Mouse (Mus musculus) ES-Bruce4 (cell line): ENCODE measurements around the gene Mindy4. TPM values are rescaled to one million over a fixed set of nuclear protein-coding genes. Genes with fewer than 3 reads are reported as not detected.

Experiments
- H3K27ac ChIP-seq: 2 replicates; pipeline ENCODE4 v1.5.1; 2012; ENCODE audit warnings: low read length, inconsistent platforms; ENCODE audit not compliant: insufficient read depth
- H3K27me3 ChIP-seq: 2 replicates; pipeline ENCODE4 v1.6.1; 2012; ENCODE audit warnings: mild to moderate bottlenecking, low read length, inconsistent platforms; ENCODE audit not compliant: control insufficient read depth, poor library complexity, insufficient read depth, severe bottlenecking
- H3K36me3 ChIP-seq: 2 replicates; pipeline ENCODE4 v1.6.1; 2012; ENCODE audit warnings: inconsistent platforms, mild to moderate bottlenecking, low read length, moderate library complexity; ENCODE audit not compliant: control insufficient read depth, poor library complexity, insufficient read depth, severe bottlenecking
- H3K4me1 ChIP-seq: one replicate; pipeline ENCODE4 v1.8.1; 2011; ENCODE audit warnings: low read length; ENCODE audit not compliant: control insufficient read depth, insufficient read depth
- H3K4me3 ChIP-seq: 2 replicates; pipeline ENCODE4 v1.5.1; 2011; ENCODE audit warnings: low read depth, mild to moderate bottlenecking, low read length
- H3K9ac ChIP-seq: 2 replicates; pipeline ENCODE4 v1.6.1; 2012; ENCODE audit warnings: low read depth, mild to moderate bottlenecking, inconsistent platforms; ENCODE audit not compliant: poor library complexity, severe bottlenecking
- H3K9me3 ChIP-seq: replicated peaks from 2 replicates; pipeline ENCODE4 v1.6.1; 2012; ENCODE audit warnings: mild to moderate bottlenecking, low read length, inconsistent platforms; ENCODE audit not compliant: control insufficient read depth, poor library complexity, insufficient read depth, severe bottlenecking
- CTCF ChIP-seq: IDR thresholded peaks from one replicate; pipeline ENCODE4 v1.8.1; 2011; ENCODE audit warnings: low read depth, low read length
- EP300 ChIP-seq: IDR thresholded peaks from 2 replicates; pipeline ENCODE4 v1.6.1; 2011; ENCODE audit warnings: low read depth, low read length; ENCODE audit not compliant: insufficient read depth
- POLR2A ChIP-seq: IDR thresholded peaks from one replicate; pipeline ENCODE4 v1.8.1; 2011; ENCODE audit warnings: low read length; ENCODE audit not compliant: insufficient read depth
- polyA plus RNA-seq: library from polyadenylated mRNA; stranded (reverse); fragments of >200 nt; gene quantifications from 2 replicates; pipeline ENCODE4 v1.2.4, GENCODE M21; 2011; ENCODE audit warnings: low read depth; ENCODE audit not compliant: missing spikeins, insufficient read depth, insufficient read length

The Mindy4 gene
- 2.7 and 8.1 TPM in 2 replicates for polyA plus RNA-seq

DNA sequence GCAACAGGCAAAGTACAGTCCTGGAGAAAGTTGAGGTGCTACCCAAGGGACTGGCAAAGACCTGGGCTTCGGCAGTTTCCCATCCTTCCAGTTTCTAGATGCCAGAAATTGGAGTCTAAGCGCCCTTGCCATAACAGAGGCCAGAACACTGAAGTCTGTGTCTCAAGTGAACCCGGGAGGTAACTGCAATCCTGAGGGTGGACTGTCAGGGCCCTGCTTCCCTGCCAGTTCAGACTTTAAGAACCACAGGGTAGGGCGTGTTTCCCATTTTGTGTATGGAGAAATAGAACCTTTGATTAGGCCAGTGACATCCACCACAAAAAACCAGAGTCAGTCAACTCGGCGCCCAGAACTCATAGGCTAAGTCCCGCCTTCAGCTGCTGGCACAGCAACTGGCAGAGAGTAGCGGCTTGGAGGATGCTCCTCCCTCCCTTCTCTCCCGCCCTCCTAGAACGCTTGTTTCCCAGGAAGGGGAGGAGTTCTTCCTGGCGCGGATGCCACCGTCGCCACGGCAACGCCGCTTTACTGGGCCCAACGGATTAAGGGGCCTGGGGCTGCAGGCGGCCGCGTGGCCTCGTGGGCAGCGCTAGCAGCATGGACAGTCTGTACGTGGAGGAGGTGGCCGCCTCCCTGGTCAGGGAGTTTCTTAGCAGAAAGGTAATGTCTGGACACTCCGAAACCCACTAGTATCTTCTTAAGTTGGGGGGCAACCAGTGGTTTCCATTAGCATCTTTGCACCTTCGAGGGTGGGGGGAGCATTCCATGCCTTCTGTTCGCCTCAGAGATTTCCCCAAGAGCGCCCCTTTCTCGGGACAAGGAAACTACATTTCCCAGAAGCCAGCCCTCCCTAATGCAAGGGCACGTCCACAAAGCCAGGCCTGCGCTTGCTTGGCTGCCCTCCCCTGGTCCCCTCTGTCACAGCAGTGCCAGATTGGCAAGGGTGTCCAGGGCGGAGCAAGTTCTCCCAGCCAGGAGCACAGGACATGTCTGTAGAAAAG lies at the start of gene Mindy4:
Gene Mindy4, plus strand, starts transcription at position 471 of the 998 bp plus-strand sequence.
- Histone ChIP-seq H3K27ac (no peak within 1 kb of the TSS), H3K9ac (no peak within 1 kb of the TSS), H3K4me1 (no peaks in the 10 kb centered on the region), H3K9me3 (no peaks in the 10 kb centered on the region), H3K36me3 (no peaks in the 10 kb centered on the region), H3K27me3 (no peaks in the 10 kb centered on the region), H3K4me3 (peak within 1 kb of the TSS; percentile 71)
- TF ChIP-seq CTCF = no peak

GRCm38 (mm10) chr6:55159256-55159655 lies 43.9 kb upstream of the Mindy4 start:
- H3K9me3 ChIP-seq = no peaks in the 10 kb centered on the region
- H3K27ac ChIP-seq = no peak overlapping the region
- H3K36me3 ChIP-seq = no peaks in the 10 kb centered on the region
- no peak for TF ChIP-seq CTCF
- no peak for TF ChIP-seq POLR2A
- TF ChIP-seq EP300 = 0 out of 2 replicates have a peak, but pooled peaks have one; percentile 62
- peaks cover 6% of the 10 kb centered on the region for H3K4me1 ChIP-seq
- H3K9ac ChIP-seq = no peak overlapping the region
- H3K4me3 ChIP-seq = no peak overlapping the region
- H3K27me3 ChIP-seq = no peaks in the 10 kb centered on the region

DNA sequence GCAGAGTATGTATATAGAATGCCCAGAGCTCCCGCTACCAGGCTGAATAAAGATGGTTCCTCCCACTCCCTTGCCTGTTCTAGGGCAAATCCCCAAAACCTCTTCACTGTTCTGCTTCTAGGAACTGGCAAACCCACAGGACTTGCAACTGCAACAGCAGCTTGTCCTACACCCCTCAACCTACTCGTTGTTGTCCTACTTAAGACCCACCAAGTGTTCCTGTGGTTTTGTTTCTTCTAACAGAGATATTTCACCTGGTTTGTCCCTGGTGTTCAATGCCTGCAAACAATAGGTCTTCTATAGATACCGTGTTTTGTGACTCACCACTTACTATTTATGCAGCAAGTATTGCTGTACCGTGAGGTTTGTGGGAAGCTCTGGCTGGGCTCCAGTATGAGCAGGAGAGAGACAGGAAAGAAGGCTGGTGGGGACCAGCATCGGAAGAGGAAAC lies 41.8 kb upstream of the Mindy4 start:
- Histone ChIP-seq H3K36me3 (no peaks in the 10 kb centered on the region), H3K27me3 (no peaks in the 10 kb centered on the region), H3K4me1 (peaks cover 6% of the 10 kb centered on the region), H3K9me3 (no peaks in the 10 kb centered on the region), H3K9ac (no peak overlapping the region), H3K27ac (no peak overlapping the region), H3K4me3 (no peak overlapping the region)
- no peak for TF ChIP-seq POLR2A
- TF ChIP-seq CTCF = no peak
- TF ChIP-seq EP300 = no peak

- Histone ChIP-seq H3K4me3 (no peak overlapping the region), H3K9me3 (no peaks in the 10 kb centered on the region), H3K9ac (no peak overlapping the region), H3K4me1 (peaks cover 6% of the 10 kb centered on the region), H3K27me3 (no peaks in the 10 kb centered on the region), H3K36me3 (no peaks in the 10 kb centered on the region), H3K27ac (no peak overlapping the region)
- TF ChIP-seq EP300 (no peak), POLR2A (no peak), CTCF (no peak)
Observed at GRCm38 (mm10) chr6:55163046-55163584, 40.1 kb upstream of the Mindy4 start.

DNA sequence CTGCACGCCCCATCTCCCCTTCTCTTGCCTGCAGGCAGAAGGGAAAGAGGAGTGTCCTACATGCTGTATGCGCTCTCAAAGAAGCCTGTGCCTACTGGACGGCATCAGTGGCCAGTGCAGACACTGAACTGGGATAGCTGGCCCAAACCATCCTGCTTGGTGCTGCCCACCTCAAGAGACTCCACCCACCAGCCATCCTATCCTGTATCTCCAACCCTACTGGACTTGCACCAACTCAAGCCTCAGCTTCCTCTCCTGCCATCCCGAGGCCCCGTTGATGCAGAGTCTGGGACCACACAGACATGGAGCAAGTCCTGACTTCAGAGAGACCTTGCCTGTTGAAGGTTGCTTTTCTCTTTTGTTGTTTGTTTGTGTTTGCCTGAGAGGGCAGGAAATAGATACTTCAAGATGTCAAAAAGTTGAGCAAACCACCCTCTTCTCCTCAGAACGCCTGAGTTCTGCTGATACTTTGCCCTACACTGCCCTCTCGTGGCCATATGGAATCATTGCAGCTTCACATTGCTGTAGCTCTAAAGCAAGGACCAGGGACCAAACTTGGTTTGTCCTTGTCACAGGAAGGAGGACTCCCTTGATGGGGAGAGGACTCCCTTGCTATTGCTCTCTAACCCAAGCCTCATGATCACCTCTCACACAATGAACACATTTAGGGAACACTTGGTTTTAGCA lies 36.3 kb upstream of the Mindy4 start:
- Histone ChIP-seq H3K9ac (no peak overlapping the region), H3K27me3 (no peaks in the 10 kb centered on the region), H3K36me3 (no peaks in the 10 kb centered on the region), H3K27ac (no peak overlapping the region), H3K4me3 (no peak overlapping the region), H3K4me1 (peaks cover 5% of the 10 kb centered on the region), H3K9me3 (no peaks in the 10 kb centered on the region)
- TF ChIP-seq POLR2A (no peak), CTCF (peak; percentile 53), EP300 (no peak)
